Mouse (Mus musculus): ENCODE data around the gene Zfp536.

DNA sequence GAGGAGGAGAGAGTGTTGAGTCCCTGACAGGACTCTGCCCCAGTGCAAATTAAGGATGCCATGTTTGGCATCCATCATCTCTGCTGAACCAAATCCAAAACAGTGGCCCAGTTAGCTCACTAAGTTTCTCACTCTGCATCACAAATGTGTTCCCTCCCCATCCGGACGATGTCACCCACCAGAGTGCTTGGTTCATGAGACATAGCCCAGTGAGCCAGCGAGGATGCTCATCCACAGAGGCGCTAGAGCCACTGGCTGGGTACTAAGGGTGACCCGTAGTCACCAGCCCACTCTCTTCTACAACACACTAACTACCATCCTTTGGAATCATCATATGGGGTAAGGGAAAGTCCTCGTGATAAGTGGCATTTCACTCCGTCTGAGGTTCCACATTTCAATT, 56.4 kb downstream of the Zfp536 start:
- TF ChIP-seq CTCF (IDR thresholded peaks at IDR 0.05; ENCODE audit: low read depth, low read length) (no peak), EP300 (IDR thresholded peaks at IDR 0.05; ENCODE audit: insufficient read depth, low read depth, low read length) (no peak), POLR2A (IDR thresholded peaks at IDR 0.05; ENCODE audit: insufficient read depth, low read length) (no peak)
